Mouse (Mus musculus) gastrocnemius, postnatal 10 days (tissue): ENCODE data around the gene Podnl1. TPM values are rescaled to one million over a fixed set of nuclear protein-coding genes. Genes with fewer than 3 reads are reported as not detected.

Experiments
- DNase-seq: peaks from one replicate; pipeline ENCODE4 v3.0.0; 2021; ENCODE audit warnings: mixed read lengths
- long read RNA-seq, 2 experiments: library from polyadenylated mRNA; stranded (forward); transcript quantifications; one replicate each; pipeline ENCODE4 v2.0.0; 2021
- total RNA-seq, 2 experiments: library from RNA; stranded (reverse); gene quantifications; 2 replicates each; pipeline ENCODE4 v1.2.3; 2021

Gene Podnl1
- 1 to 10 TPM in 1 of 2 experiments, under 1 TPM in 1; 0.14 to 2.4 TPM for total RNA-seq
- long read RNA-seq, experiment 1 = 0 reads
- long read RNA-seq, experiment 2 = 0 reads

DNA sequence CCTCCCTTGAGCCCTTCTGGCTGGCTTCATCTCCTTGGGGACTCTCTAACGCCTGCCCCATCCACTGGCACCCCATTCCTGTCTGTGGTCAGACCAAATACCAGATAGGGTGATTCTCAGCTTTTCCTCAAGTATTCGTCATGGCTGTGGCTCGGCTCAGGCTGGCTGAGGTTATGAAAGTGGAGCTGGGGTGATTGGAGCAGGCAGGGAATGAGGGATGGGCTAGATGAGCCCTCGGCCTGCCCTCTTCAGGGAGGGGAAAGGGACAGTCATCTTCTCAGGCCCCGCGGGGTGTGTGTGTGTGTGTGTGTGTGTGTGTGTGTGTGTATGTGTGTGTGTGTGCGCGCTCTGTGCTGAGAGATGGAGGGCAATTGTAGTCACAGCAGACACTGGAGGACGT is at the start of gene Podnl1:
Gene Podnl1 (plus strand): TSS at position 334 of the 400 bp plus-strand sequence.
- DNase-seq = no peak

DNA sequence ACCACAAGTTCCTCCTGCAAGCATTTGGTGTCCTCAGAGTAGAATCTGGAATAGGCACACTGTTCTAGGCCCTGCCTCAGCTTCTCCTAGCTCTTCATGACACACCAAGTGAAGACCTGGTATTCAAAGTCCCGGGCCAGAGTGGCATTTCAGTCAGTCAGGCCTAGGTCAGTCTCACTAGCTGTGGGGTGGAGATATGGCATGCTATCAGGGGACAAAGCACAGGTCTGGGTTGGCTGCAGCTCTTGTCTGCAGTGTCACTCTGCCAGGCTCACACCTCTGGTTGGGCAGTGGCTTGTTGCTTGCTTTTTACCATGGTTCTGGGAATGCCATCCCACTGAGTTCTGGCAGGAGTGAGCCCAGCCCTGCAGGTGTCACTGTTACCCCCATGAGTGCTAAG is 49.4 kb upstream of the Podnl1 start:
- no peak for DNase-seq

- DNase-seq = no peak
Measured at GRCm38 (mm10) chr8:84076849-84077248, 48.9 kb upstream of the Podnl1 start.

- no peak for DNase-seq
Measured at GRCm38 (mm10) chr8:84079206-84079605, 46.6 kb upstream of the Podnl1 start.

DNA sequence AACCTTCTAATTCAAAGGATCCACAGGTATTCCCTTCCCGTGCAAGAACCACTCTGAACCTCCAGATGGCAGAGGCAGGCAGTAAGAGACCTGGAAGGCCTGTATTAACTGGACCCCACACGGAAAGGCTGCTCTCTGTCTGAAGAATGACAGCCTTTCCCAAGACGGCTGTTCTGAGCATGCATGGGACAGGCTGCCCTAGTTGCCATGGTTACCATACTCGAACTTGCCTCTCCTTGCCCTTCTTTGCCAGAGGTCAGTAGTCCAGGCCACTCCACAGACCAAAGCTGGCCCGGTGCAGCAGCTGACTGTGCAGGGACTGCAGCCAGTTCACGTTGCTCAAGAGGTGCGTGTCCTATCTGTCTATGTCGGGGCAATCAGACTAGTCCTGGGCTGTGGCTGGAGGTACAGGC is 42.0 kb upstream of the Podnl1 start:
- DNase-seq = peak; percentile 47

DNA sequence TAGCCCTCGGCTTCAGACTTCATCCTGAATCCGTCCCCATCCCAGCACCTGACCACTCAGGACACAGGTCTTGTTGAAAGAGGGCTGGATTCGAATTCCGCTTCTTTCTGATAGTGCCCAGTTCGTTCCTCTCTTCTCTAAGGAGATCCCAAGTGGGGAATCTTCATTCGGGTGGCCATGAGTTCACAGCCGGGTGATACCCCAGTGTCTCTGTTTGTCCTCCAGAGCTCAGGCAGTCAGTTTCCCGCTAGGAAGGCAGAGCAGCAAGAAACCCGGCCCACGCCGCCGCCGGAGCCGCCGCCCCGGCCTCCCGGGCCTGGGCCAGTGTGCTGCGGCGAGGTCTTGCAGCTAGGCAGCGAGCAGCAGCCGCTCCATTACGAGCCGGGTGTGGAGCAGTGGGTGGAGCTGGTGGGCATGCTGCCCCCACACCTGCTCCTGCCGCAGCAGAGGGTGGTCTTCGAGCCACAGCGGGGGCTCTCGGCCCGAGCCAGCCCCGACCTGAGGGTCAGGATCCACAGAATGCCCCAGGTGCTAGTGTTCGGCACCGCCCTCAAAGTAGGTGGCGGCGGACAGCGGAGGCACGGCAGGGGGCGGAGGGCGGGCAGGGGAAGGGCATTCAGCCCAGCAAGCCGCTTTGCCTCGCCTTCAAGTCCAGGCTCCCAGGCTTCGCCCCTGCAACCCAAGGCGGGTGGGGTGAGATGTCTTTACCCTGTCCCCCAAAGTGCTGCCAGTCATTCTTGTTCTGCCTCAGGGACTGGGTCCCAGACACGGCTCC is 41.3 kb upstream of the Podnl1 start:
- no peak for DNase-seq

DNA sequence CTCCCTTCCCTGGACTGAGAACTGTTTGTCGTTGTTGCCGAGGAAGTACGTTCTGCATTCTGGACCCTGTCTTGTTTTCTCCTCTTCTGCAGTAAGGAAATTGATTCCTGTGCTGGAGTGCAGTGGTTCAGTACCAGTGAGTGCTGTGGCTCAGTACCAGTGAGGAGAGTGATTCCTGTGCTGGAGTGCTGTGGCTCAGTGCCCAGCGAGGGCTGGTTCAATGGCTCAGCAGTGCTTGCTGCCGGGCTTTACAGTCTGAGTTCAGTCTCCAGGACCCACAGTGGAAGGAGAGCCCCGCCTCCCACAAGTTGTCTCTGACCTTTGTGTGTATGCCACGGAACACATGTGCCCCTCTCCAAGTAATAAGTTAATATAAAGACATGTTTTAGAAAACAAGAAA is 38.6 kb upstream of the Podnl1 start:
- no peak for DNase-seq

DNA sequence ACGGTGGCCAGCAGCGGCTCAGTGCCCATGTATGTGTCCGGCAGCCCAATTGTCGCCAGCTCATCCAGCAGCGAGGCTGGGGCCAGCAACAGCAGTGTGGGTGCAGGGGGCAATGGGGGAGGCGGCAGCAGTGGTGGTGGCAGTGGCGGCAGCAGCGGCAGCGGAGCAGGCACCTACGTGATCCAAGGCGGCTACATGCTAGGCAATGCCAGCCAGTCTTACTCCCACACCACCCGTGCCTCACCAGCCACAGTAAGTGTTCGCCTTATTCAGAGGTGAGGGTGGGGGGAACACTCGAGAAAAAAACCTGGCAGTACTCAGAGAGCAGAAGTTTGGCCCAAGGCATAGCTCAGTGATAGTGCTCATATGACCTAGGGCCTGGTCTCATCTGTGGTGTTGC is 38.0 kb upstream of the Podnl1 start:
- DNase-seq = no peak

DNA sequence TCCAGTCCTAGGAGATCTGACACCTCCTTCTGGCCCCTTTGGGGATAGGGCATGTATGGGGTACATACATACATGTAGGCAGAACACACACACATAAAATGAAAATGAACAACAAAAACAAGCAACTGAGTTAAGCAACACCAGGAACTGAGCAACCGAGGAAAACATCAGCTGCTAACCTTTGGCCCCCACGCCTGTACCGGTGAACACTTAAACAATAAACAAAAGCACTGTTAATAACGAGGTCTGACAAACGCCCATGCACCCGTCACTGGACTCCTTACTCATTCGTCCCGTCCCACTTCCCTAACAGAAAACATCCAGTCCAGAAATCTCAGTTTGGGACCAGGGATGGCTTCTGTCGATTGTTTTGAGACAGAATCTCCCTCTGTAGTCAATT is 36.5 kb upstream of the Podnl1 start:
- DNase-seq = no peak

DNA sequence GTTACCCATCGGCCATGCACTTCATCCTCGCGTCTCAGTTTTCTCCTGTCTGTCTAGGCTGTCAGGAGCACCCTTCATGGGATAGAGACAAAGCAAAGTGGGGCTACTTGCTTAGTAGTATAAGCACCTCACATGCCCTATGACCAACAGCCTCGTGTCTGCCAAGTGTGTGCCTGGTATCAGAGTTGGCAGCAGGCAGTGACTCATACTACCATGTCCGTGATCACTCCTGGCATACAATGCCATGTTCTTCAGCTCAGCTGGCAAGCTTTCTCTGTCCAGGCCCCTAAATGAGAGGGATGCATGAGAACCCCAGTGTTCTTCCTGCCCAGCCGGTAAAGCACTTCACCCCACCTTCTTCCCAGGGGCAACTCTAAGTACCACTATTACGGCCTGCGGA is 35.2 kb upstream of the Podnl1 start:
- no peak for DNase-seq

DNA sequence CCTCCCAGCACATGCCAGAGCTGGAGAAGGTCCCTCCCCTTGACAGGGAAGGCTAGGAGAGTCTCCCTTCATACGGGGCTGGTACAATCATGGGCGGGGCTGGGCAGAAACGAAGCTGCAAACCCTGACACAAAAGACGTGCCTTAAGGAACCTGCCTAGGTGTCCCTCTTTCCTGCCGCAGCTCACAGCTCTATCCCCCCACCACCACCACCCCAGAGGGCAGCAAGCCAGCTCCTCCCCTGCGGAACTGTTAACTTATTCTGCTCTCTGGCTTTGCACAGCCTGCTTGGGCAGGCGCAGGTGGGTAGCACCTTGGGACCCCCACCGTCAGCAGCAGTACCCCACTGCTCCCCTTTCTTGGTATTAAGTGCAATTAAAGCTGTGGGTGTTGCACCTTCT is 29.7 kb upstream of the Podnl1 start:
- no peak for DNase-seq

DNA sequence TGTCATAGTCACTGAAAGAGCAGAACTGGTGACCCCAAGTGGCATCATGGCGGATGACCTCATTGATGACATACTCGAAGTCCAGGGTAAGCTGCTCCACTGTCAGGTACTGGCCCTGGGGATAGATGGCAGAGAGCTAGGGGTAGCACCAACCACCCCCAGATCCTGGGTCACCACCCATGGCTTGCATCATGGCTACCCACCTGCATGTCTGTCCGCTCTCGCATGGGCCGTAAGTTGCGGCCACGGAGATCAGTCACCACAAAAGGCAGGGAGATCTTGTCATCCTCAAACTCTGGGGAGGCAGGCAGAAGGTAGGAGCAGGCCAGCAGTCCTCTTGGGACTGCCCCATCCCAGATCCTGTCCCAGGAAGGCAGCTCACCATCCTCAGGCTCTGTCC is 27.4 kb upstream of the Podnl1 start:
- no peak for DNase-seq

DNA sequence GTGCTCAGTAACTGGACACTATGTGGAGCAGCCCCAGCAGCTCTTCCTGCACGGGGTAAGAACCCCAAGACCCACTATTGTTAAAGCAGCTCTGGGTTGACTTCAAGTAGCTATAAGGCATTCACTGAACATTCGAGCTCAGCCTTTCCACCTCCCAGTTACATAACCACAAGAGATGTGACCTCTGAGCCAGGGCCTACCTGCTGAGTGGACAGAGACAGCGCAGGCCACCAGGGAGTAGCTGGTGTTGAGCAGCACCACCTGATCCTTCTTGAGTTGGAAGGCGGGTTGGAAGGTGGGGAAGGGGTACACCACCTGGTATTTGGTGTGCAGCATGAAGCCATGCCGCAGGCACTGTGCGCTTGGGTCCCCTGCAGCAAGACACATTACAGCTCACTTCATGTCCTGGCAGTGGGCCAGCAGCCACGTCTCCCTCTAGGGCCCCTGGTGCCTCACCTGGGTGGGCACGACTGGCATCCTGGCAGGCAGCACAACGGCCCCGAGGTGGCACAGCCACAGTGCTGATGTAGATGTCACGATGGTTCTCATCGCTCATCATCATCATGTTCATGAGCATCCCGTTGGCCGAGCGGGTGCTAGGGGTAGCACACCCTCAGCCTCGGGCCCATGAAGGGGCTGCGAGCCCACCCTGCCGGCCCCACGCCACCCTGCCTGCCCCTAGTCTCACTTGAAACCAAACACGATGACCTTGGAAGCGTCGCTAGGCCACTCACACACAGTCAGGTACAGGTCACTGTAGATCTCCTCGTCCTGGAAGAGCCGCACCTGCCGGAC is 24.1 kb upstream of the Podnl1 start:
- no peak for DNase-seq

DNA sequence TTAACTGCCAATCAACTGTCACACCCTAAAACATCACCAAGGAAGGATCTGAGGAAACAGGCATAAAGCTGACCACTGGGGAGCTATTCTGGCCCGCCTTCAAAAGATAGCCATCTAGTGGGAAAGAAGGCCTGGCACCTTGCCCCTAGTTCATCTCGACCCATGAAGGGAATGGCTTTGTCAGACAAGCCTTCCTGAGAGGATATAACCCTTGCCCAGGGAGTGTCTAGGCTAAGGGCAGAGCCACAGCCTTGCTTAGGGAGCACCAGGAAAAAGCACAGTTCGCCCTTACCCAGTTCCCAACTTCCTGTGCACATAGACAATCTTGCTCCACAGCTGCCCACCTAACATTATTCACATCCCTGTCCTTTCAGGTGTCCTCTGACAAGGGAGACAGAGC is 22.2 kb upstream of the Podnl1 start:
- DNase-seq = no peak

DNA sequence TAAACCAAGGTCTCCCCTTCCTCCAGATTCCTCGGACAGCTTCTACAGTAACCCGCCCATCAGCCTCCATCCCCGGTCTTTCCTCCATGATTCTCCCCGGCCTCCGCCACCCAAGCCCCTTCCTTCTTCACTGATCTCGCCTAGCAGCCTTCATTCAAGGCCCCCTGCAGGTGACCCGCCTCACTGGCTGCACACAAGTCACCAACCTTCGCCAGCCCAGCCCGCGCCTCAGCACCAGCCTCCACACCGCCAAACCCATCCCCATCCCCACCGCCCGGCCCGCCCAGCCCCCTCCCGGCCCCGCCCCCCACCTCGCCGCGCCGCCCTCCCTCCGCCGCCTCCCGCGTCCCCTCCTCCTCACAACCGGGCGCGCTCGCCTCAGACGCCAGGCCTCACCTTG is 21.6 kb upstream of the Podnl1 start:
- DNase-seq = no peak

DNA sequence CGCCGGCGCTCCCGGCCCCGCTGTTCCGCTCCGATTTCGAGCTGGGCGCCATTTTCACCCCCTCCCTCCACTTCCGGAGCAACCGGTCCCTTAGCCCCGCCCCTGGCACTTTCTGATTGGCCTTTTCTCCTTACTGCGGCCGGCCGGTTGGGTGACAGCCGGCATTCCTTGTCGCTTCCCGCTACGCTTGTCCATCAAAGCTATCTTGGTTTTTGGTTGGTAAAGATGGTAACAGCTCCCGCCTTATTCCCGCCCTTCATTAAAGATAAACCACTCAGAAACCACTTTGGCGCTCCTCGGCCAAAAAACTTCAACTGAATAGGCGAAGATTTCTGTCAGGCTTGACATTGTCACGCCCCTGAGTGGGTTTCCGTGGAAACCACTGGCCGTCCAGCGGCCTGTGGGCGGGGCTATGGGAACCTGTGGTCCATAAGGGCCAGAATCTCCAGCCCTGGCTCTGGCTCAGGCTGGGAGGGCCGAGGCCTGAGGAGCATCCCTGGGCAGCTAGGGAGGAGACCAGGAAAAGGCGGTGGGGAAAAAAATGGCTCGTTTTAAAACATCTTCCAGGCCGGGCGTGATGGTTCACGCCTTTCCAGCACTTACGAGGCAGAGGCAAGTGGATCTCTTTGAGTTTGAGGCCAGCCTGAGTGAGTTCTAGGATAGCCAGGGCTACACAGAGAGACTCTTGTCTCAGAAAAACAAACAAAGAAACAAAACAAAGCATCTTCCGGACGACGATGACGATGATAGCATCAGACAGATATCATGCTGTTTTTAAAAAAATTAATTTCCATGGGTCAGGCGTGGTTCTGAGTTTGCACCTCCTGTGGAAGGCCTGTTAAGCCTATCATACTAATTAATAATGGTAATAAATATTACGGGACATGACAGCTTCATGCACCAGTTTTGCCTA is 20.8 kb upstream of the Podnl1 start, which contains the start of gene Dcaf15:
Gene Dcaf15 (minus strand): TSS at position 72 of the 913 bp plus-strand sequence.
- peak; percentile 97 for DNase-seq

- no peak for DNase-seq
Measured at GRCm38 (mm10) chr8:84105676-84106075, 20.1 kb upstream of the Podnl1 start.

- no peak for DNase-seq
Measured at GRCm38 (mm10) chr8:84106216-84107040, 19.4 kb upstream of the Podnl1 start.

GRCm38 (mm10) chr8:84115646-84116045 is 10.1 kb upstream of the Podnl1 start:
- no peak for DNase-seq

- no peak for DNase-seq
Measured at GRCm38 (mm10) chr8:84122151-84122550, 3.6 kb upstream of the Podnl1 start.

GRCm38 (mm10) chr8:84126742-84127141 is 953 bp downstream of the Podnl1 start:
- DNase-seq = no peak
